Mouse (Mus musculus) stomach, postnatal 0 days (tissue): ENCODE results near the gene Pdcd5. TPM values are rescaled to one million over a fixed set of nuclear protein-coding genes. Genes with fewer than 3 reads are reported as not detected.

Experiments used
- ATAC-seq: fragments of 200-750 bp; cut with Nextera tagmentation; 2 replicates; pipeline ENCODE4 v1.8.0; 2017; ENCODE audit not compliant: low FRiP score, low TSS enrichment
- DNase-seq: peaks from one replicate; pipeline ENCODE4 v3.0.0-alpha.2; 2016; ENCODE audit warnings: low spot score
- H3K27ac ChIP-seq: fragments of 300-500 bp; sonication (generic); replicated peaks from 2 replicates; pipeline ENCODE4 v1.5.1; 2014; ENCODE audit warnings: mild to moderate bottlenecking, control low read depth
- H3K27me3 ChIP-seq: fragments of 300-500 bp; sonication (generic); 2 replicates; pipeline ENCODE4 v1.6.1; 2014; ENCODE audit warnings: low read length; ENCODE audit not compliant: control insufficient read depth, insufficient read depth
- H3K36me3 ChIP-seq: fragments of 300-500 bp; sonication (generic); 2 replicates; pipeline ENCODE4 v1.6.1; 2014; ENCODE audit warnings: low read length, mixed read lengths; ENCODE audit not compliant: control insufficient read depth, insufficient read depth
- H3K4me1 ChIP-seq: fragments of 300-500 bp; sonication (generic); replicated peaks from 2 replicates; pipeline ENCODE4 v1.6.1; 2014; ENCODE audit warnings: antibody characterized with exemption; ENCODE audit not compliant: control insufficient read depth, insufficient read depth
- H3K4me2 ChIP-seq: fragments of 300-500 bp; sonication (generic); replicated peaks from 2 replicates; pipeline ENCODE4 v1.6.1; 2014; ENCODE audit warnings: low read depth, mild to moderate bottlenecking, control low read depth, moderate library complexity
- H3K4me3 ChIP-seq: fragments of 300-500 bp; sonication (generic); 2 replicates; pipeline ENCODE4 v1.5.1; 2014; ENCODE audit warnings: low read depth, low read length, control low read depth
- H3K9ac ChIP-seq: fragments of 300-500 bp; sonication (generic); 2 replicates; pipeline ENCODE4 v1.6.1; 2014; ENCODE audit warnings: mild to moderate bottlenecking, low read length, control low read depth, mixed read lengths
- H3K9me3 ChIP-seq: fragments of 300-500 bp; sonication (generic); 2 replicates; pipeline ENCODE4 v1.6.1; 2016; ENCODE audit warnings: low read length; ENCODE audit not compliant: control insufficient read depth
- CTCF ChIP-seq: IDR thresholded peaks from 2 replicates; pipeline ENCODE4 v1.5.1; 2016; ENCODE audit warnings: antibody characterized with exemption, low read depth, mild to moderate bottlenecking, moderate library complexity
- EP300 ChIP-seq: optimal IDR thresholded peaks from 2 replicates; pipeline ENCODE3; 2016; ENCODE audit warnings: antibody characterized with exemption
- WGBS: fragments of 180-500 bp; shearing (Covaris S2); extraction: QIAGEN DNeasy Blood & Tissue Kit; methylation state at CpG from one replicate; pipeline ENCODE4 v1.1.7; 2014; 5-methylcytosine and 5-hydroxymethylcytosine counted together
- polyA plus RNA-seq: library from polyadenylated mRNA; unstranded; fragments of >200 nt; fragmentation: Nextera tagmentation; extraction: Ambion mirVana; gene quantifications from 2 replicates; pipeline ENCODE4 v1.2.1, GENCODE M21; 2015

Gene Pdcd5
- polyA plus RNA-seq, 1 experiment from 2014 or later, result 190 TPM

DNA sequence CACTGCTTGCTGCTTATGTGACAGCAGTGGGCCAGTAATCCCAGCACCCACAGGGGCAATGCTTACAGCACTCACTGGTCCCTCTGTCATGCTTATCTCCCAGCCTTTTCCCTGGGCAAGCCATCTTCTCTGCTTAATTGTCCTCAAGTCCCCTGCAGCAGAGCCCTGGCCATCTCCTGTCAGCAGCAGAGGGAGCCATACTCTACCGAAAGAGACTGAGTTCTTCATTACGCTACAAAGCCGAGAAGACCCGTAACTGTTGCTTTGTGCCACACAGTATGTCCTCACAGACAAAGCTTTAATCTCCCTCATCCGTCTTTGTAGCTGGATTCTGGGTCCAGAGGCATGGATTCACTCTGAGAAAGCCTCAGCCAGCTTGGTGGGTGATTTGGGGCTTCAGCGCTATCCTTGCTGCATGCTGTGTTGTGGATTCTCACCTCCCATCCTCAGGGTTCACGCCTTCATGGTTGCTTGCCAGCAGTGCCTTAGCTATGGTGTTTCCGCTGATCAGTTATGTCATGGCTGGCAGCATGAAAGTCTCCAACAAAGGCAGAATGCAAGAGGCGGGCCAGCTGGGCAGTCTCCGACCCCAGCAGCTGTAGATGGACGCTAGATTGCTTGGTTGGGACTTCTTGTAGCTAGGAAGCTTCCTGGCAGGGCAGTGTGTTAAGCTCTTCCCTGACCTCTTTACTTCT, 3.5 kb upstream of the Pdcd5 start:
- no peak overlapping the region for H3K4me3 ChIP-seq
- no peaks in the 10 kb centered on the region for H3K36me3 ChIP-seq
- no peak overlapping the region for H3K27ac ChIP-seq
- H3K4me1 ChIP-seq, result no peaks in the 10 kb centered on the region
- no peak overlapping the region for H3K4me2 ChIP-seq
- no peak for ATAC-seq
- H3K9me3 ChIP-seq, result no peaks in the 10 kb centered on the region
- DNase-seq, result no peak
- TF ChIP-seq EP300, result no peak
- TF ChIP-seq CTCF, result peak; percentile 57
- 60% methylated on average over 11 of the region's 11 CpGs for WGBS
- H3K9ac ChIP-seq, result no peak overlapping the region
- H3K27me3 ChIP-seq, result no peaks in the 10 kb centered on the region

- peak; percentile 69 for DNase-seq
- Histone ChIP-seq H3K27ac (no peak overlapping the region), H3K9ac (no peak overlapping the region), H3K27me3 (no peaks in the 10 kb centered on the region), H3K4me1 (no peaks in the 10 kb centered on the region), H3K4me2 (no peak overlapping the region), H3K9me3 (no peaks in the 10 kb centered on the region), H3K36me3 (no peaks in the 10 kb centered on the region), H3K4me3 (no peak overlapping the region)
- peak; percentile 51 for ATAC-seq
- WGBS, result 32% methylated on average over 3 of the region's 3 CpGs
- TF ChIP-seq EP300 (no peak), CTCF (no peak)
These were observed 1.8 kb upstream of the Pdcd5 start for GRCm38 (mm10) chr7:35649071-35649470.

DNA sequence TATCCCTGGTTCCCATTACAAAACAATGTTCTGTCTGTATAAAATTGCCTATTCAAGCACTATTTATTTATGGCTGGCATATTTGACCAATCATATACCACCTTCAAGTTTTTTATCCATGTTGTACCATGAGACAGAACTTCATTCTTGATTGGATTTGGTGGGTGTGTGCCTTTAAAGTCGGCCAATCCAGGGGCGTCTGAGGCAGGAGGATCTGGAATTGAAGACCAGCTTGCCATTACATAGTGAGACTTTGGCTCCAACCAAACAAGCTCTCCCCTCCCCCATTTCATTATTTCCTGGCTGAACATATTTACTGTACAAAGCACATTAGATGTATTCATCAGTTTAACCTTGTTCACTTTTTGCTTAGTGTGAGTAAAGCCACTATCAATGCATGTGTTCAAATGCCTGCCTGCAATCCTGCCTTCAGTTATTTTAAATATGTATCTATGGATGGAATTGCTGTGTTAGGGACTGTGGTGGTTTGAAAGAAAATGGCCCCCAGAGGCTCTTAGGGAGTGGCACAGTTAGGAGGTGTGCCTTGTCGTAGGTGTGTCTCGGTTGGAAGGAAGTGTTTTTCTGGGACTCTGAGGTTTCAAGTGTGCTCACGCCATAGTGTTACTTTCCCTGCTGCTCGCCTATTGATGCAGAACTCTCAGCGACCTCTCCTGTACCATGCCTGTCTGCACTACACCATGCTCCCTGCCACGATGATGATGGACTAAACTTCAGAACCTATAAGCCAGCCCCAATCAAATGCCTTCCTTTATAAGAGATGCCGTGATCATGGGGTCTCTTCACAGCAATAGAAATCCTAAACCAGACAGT, 1.1 kb upstream of the Pdcd5 start:
- Histone ChIP-seq H3K36me3 (no peaks in the 10 kb centered on the region), H3K4me2 (no peak overlapping the region), H3K9me3 (no peaks in the 10 kb centered on the region), H3K4me3 (no peak overlapping the region), H3K27ac (no peak overlapping the region), H3K9ac (no peak overlapping the region), H3K27me3 (no peaks in the 10 kb centered on the region), H3K4me1 (no peaks in the 10 kb centered on the region)
- DNase-seq (no peak), ATAC-seq (no peak)
- 59% methylated on average over 9 of the region's 9 CpGs for WGBS
- TF ChIP-seq CTCF, result no peak
- no peak for TF ChIP-seq EP300

DNA sequence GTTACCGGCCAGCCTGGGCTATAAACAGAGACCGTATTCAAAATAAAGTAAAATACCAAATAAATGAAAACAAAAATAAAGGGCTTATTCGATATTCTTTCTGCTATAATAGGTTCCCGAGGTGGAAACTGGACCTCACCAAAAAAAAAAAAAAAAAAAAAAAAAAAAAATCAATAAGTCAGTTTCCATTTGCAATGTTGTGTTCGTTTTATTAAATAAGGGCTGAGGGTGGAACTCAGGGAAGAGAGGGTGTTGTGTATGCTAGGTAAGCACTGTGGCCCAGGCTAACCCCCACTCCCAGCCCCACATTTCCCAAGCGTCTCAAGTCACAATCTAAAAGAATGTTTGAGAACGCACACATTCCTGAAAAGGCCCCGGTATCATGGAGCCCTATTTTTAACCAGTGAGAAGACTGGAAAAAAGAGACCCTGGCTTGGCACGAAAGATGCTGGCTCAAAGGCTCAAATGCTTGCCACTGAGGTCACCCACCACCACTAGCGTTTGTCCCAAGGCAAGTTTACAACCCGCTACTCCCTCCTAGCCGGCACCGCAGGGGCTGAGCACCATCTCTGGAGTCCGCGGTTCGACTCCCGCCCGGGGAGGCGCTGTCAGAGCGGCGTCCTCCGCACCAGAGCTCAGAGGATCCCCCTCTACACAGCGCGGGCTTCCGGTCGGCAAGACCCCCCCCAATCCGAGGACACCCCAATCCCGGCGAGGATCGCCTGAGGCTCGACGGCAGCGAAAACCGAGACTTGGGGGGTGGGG, 822 bp downstream of the Pdcd5 start:
- no peaks in the 10 kb centered on the region for H3K4me1 ChIP-seq
- H3K36me3 ChIP-seq, result peaks cover 2% of the 10 kb centered on the region; the same call in 1 of the 2 replicates
- peak overlapping the region; percentile 95 for H3K9ac ChIP-seq
- DNase-seq (no peak), ATAC-seq (peak; percentile 9)
- TF ChIP-seq EP300 (no peak), CTCF (peak; percentile 20; the same call in 1 of the 2 replicates)
- H3K9me3 ChIP-seq, result no peaks in the 10 kb centered on the region
- H3K4me3 ChIP-seq, result peak overlapping the region; percentile 91
- H3K4me2 ChIP-seq, result peak overlapping the region; percentile 81
- peak overlapping the region; percentile 82 for H3K27ac ChIP-seq
- 6% methylated on average over 34 of the region's 34 CpGs for WGBS
- H3K27me3 ChIP-seq, result no peaks in the 10 kb centered on the region

GRCm38 (mm10) chr7:35640072-35640471, 7.2 kb downstream of the Pdcd5 start:
- Histone ChIP-seq H3K27me3 (no peaks in the 10 kb centered on the region), H3K4me1 (no peaks in the 10 kb centered on the region), H3K9me3 (no peaks in the 10 kb centered on the region), H3K36me3 (peaks cover 28% of the 10 kb centered on the region), H3K4me2 (no peak overlapping the region), H3K27ac (no peak overlapping the region), H3K4me3 (no peak overlapping the region), H3K9ac (no peak overlapping the region)
- DNase-seq (no peak), ATAC-seq (peak; percentile 32; the same call in 1 of the 2 replicates)
- 66% methylated on average over 6 of the region's 6 CpGs for WGBS
- no peak for TF ChIP-seq CTCF
- no peak for TF ChIP-seq EP300
